Mouse (Mus musculus) stomach, embryonic 14.5 days (tissue): ENCODE results near the gene Ccl28. TPM values are rescaled to one million over a fixed set of nuclear protein-coding genes. Genes with fewer than 3 reads are reported as not detected.
"Not testable (repeated sequence)": the region's sequence is repeated elsewhere in the genome, so short reads cannot be mapped to it uniquely, and the experiment has no call there.

Experiments
- ATAC-seq: fragments of 200-750 bp; cut with Nextera tagmentation; 2 replicates; pipeline ENCODE4 v1.8.0; 2017; ENCODE audit warnings: low read depth, moderate TSS enrichment; ENCODE audit not compliant: insufficient number of reproducible peaks, insufficient read depth, low FRiP score
- H3K27ac ChIP-seq: fragments of 300-500 bp; sonication (generic); 2 replicates; pipeline ENCODE4 v1.5.1; 2014; ENCODE audit warnings: mild to moderate bottlenecking, low read length, moderate library complexity, mixed read lengths
- H3K27me3 ChIP-seq: fragments of 300-500 bp; sonication (generic); 2 replicates; pipeline ENCODE4 v1.6.1; 2014; ENCODE audit warnings: low read length, control low read depth, mixed read lengths; ENCODE audit not compliant: control insufficient read depth, insufficient read depth
- H3K36me3 ChIP-seq: fragments of 300-500 bp; sonication (generic); 2 replicates; pipeline ENCODE4 v1.6.1; 2014; ENCODE audit warnings: mild to moderate bottlenecking, control low read depth, low read length, moderate library complexity, mixed read lengths; ENCODE audit not compliant: control insufficient read depth, insufficient read depth
- H3K4me1 ChIP-seq: fragments of 300-500 bp; sonication (generic); 2 replicates; pipeline ENCODE4 v1.6.1; 2014; ENCODE audit warnings: low read length, control low read depth, mixed read lengths; ENCODE audit not compliant: control insufficient read depth, insufficient read depth
- H3K4me2 ChIP-seq: fragments of 300-500 bp; sonication (generic); replicated peaks from 2 replicates; pipeline ENCODE4 v1.6.1; 2014; ENCODE audit warnings: low read depth, low read length, control low read depth
- H3K4me3 ChIP-seq: fragments of 300-500 bp; sonication (generic); 2 replicates; pipeline ENCODE4 v1.5.1; 2014; ENCODE audit warnings: low read depth, low read length, control low read depth
- H3K9ac ChIP-seq: fragments of 300-500 bp; sonication (generic); replicated peaks from 2 replicates; pipeline ENCODE4 v1.6.1; 2014; ENCODE audit warnings: low read depth, mild to moderate bottlenecking, control low read depth, low read length, moderate library complexity, mixed read lengths
- H3K9me3 ChIP-seq: fragments of 300-500 bp; sonication (generic); 2 replicates; pipeline ENCODE4 v1.6.1; 2016; ENCODE audit warnings: low read depth, low read length, control low read depth; ENCODE audit not compliant: control insufficient read depth
- WGBS: fragments of 180-500 bp; shearing (Covaris S2); extraction: QIAGEN DNeasy Blood & Tissue Kit; methylation state at CpG from one replicate; pipeline ENCODE4 v1.1.7; 2014; 5-methylcytosine and 5-hydroxymethylcytosine counted together
- polyA plus RNA-seq: library from polyadenylated mRNA; unstranded; fragments of >200 nt; fragmentation: Nextera tagmentation; extraction: Ambion mirVana; gene quantifications from 2 replicates; pipeline ENCODE4 v1.2.1, GENCODE M21; 2014

The Ccl28 gene
- polyA plus RNA-seq, 1 experiment from 2014 or later: 0.09 TPM

- H3K27ac ChIP-seq: peak overlapping the region; percentile 97
- peak overlapping the region; percentile 99 for H3K4me3 ChIP-seq
- H3K9ac ChIP-seq: peak overlapping the region; percentile 86
- WGBS: 1% methylated on average over 7 of the region's 7 CpGs
- H3K36me3 ChIP-seq: 0 out of 2 replicates have a peak, but pooled peaks cover 3% of the 10 kb centered on the region
- peaks cover 9% of the 10 kb centered on the region; the same call in 1 of the 2 replicates for H3K4me1 ChIP-seq
- peak overlapping the region; percentile 79 for H3K4me2 ChIP-seq
- ATAC-seq: no peak
- H3K9me3 ChIP-seq: no peaks in the 10 kb centered on the region
- H3K27me3 ChIP-seq: no peaks in the 10 kb centered on the region
These were observed 67.4 kb downstream of the Ccl28 start for GRCm38 (mm10) chr13:119690876-119691620.

- not testable (repeated sequence) for H3K27me3 ChIP-seq, H3K27ac ChIP-seq, H3K36me3 ChIP-seq, ATAC-seq, H3K9me3 ChIP-seq, H3K4me1 ChIP-seq
- Histone ChIP-seq H3K4me3 (peak overlapping the region; percentile 99), H3K4me2 (peak overlapping the region; percentile 79), H3K9ac (peak overlapping the region; percentile 86; the same call in 1 of the 2 replicates)
- 74% methylated on average over 3 of the region's 3 CpGs for WGBS
These were observed 68.3 kb downstream of the Ccl28 start for GRCm38 (mm10) chr13:119691958-119692357.

GRCm38 (mm10) chr13:119695676-119696075 lies 72.1 kb downstream of the Ccl28 start:
- Histone ChIP-seq H3K9ac (no peak overlapping the region), H3K27me3 (no peaks in the 10 kb centered on the region), H3K9me3 (no peaks in the 10 kb centered on the region), H3K4me1 (peaks cover 9% of the 10 kb centered on the region; the same call in 1 of the 2 replicates), H3K4me2 (no peak overlapping the region), H3K36me3 (peaks cover 14% of the 10 kb centered on the region), H3K4me3 (no peak overlapping the region), H3K27ac (no peak overlapping the region)
- ATAC-seq: no peak; the same call in 1 of the 2 replicates
- WGBS: 54% methylated on average over 4 of the region's 4 CpGs

- no peak overlapping the region for H3K27ac ChIP-seq
- no peaks in the 10 kb centered on the region for H3K27me3 ChIP-seq
- H3K4me3 ChIP-seq: no peak overlapping the region
- no peak overlapping the region for H3K4me2 ChIP-seq
- H3K36me3 ChIP-seq: peaks cover 19% of the 10 kb centered on the region
- H3K9me3 ChIP-seq: no peaks in the 10 kb centered on the region
- no peak for ATAC-seq
- no peak overlapping the region for H3K9ac ChIP-seq
- peaks cover 6% of the 10 kb centered on the region; the same call in 1 of the 2 replicates for H3K4me1 ChIP-seq
- 62% methylated on average over 1 of the region's 1 CpGs for WGBS
These were observed 72.9 kb downstream of the Ccl28 start for GRCm38 (mm10) chr13:119696496-119696895.

GRCm38 (mm10) chr13:119698436-119698835 lies 74.8 kb downstream of the Ccl28 start:
- WGBS: 90% methylated on average over 4 of the region's 4 CpGs
- H3K4me2 ChIP-seq: no peak overlapping the region
- H3K27me3 ChIP-seq: no peaks in the 10 kb centered on the region
- H3K9ac ChIP-seq: no peak overlapping the region
- no peak overlapping the region for H3K27ac ChIP-seq
- H3K9me3 ChIP-seq: no peaks in the 10 kb centered on the region
- H3K36me3 ChIP-seq: peaks cover 36% of the 10 kb centered on the region
- peaks cover 3% of the 10 kb centered on the region; the same call in 1 of the 2 replicates for H3K4me1 ChIP-seq
- no peak overlapping the region for H3K4me3 ChIP-seq
- no peak for ATAC-seq

Other genes starting within 250 kb of the Ccl28 start
- 87.6 and 88.3 TPM in 2 replicates for gene Paip1, start 195.2 kb upstream of the Ccl28 start, polyA plus RNA-seq
- 76.5 and 79.3 TPM in 2 replicates for gene 4833420G17Rik, start 161.1 kb upstream of the Ccl28 start, polyA plus RNA-seq
- gene Tmem267, start 135.8 kb upstream of the Ccl28 start, polyA plus RNA-seq: 1.2 and 1.6 TPM in 2 replicates
- gene 3110070M22Rik, start 135.4 kb upstream of the Ccl28 start, polyA plus RNA-seq: 1.4 and 2.1 TPM in 2 replicates
- gene Hmgcs1, start 66.6 kb downstream of the Ccl28 start, polyA plus RNA-seq: 178 and 217 TPM in 2 replicates
- 1.0 TPM in 2 replicates for gene Nim1k, start 132.1 kb downstream of the Ccl28 start, polyA plus RNA-seq
- gene Zfp131, start 167.1 kb downstream of the Ccl28 start, polyA plus RNA-seq: 38.5 and 40.9 TPM in 2 replicates
- not detected in 2 replicates for gene AF067063, start 206.4 kb downstream of the Ccl28 start, polyA plus RNA-seq
- gene D13Ertd608e, start 212.2 kb downstream of the Ccl28 start, polyA plus RNA-seq: not detected in 2 replicates